Mouse (Mus musculus) adrenal gland, adult 8-10 months (tissue): ENCODE data around the gene Eif5a. TPM values are rescaled to one million over a fixed set of nuclear protein-coding genes. Genes with fewer than 3 reads are reported as not detected.
"Not testable (repeated sequence)": the region's sequence is repeated elsewhere in the genome, so short reads cannot be mapped to it uniquely, and the experiment has no call there.

Experiments
- DNase-seq: peaks from one replicate; pipeline ENCODE4 v3.0.0; 2022
- total RNA-seq, 4 experiments: library from RNA; stranded (reverse); gene quantifications; 2 replicates each; pipeline ENCODE4 v1.2.4; 2022

The Eif5a gene
- total RNA-seq, 4 experiments from 2014 or later = 468 to 561 (median 519) TPM

DNA sequence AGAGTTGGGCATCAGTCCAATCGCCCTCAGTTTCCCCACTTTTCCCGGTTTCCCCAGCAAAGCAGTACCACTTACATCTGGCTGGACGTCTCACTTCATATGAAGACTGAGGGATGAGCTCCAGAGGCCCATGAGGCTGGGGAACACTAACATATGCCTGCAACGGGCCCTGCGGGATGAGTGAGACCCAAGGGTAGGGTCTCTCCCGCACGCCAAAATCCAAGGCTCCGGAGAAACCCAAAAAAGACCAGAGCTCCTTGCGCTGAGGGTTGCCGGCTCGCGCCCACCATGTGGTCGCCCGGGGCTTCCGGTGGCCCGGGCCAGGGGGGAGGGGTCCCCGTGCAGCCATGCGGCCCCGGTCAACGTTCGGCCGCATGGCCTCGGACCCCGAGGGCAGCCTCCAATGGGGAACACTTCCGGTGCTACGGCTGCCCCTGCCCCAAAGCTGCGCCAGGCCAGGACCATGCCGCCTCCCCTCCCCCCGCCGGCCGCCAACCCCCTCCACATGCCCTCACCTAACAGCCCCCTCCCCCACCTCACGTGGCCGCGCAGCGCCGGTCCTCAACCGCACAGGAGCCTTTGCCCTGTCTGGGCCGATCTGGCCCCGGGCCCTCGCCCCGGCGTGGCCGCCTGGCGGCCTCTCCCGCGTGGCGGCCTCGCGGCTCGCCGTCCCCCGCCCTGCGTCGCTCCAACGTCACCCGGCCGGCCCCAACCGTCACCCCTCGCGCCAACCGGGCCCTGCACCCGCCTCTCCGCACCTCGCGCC is 1.3 kb downstream of the Eif5a start:
- peak; percentile 60 for DNase-seq

DNA sequence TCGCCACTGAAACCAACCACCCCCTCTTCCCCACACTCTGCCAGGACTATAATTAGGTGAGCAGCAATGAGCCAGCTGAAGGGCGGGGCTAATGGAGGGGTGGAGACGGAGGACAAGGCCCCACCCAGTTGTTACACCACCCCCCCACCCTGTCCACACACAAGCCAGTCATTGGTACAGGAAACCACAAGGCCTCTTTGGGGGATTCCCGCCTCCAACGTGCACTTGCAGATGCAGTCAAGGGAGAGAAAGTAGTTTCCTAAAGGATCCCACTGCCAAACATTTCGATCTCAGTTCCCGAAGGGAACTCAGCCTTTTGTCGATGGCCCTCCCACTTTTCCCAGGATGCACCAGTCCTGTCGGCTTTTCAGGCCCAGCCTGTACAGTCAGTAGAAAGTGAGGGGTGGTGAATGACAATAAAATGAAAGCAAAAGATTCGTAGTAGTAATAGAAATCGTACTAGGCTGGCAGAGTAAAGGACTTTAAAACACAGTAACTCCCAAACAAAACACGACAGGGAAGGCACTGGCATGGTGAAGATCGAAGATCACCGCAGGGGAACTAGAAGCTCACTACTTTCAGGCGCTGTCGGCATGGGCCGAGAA is 2.0 kb downstream of the Eif5a start:
- DNase-seq = peak; percentile 81

DNA sequence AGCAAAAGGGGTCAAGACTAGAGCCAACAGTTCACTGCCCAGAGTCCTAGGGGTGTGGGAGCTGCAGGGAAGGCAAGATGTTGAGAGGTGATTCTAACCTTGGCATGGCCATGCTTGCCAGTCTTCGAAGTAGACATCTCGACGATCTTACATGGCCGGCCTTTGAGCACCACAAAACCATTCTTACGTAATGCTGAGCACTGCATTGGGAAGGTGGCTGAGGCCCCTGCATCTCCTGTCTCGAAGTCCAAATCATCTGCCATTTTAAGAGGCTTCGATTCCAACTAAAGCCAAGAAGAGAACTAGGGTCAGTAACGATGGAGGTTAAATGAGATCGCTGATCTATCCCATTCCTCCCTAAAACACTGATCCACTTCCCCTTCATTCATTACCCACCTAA is 2.7 kb downstream of the Eif5a start:
- DNase-seq = no peak

DNA sequence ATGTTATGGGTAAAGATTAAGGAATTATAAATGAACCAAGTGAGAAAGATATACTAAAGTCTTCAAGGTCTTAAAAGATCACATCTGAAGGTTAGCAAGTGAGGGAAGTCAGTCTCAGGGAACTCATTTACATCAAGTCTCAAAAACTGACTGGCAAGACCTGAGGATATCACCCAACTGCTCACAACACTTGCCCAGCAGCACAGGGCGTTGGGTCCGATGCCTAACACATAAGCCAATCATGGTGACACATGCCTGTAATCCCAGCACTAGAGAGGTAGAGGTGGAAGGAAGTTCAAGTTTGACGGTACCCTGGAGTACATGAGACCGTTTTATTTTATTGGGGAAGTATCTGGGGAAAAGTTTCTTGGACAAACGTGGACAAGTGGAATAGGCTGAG is 3.6 kb downstream of the Eif5a start:
- DNase-seq = no peak

DNA sequence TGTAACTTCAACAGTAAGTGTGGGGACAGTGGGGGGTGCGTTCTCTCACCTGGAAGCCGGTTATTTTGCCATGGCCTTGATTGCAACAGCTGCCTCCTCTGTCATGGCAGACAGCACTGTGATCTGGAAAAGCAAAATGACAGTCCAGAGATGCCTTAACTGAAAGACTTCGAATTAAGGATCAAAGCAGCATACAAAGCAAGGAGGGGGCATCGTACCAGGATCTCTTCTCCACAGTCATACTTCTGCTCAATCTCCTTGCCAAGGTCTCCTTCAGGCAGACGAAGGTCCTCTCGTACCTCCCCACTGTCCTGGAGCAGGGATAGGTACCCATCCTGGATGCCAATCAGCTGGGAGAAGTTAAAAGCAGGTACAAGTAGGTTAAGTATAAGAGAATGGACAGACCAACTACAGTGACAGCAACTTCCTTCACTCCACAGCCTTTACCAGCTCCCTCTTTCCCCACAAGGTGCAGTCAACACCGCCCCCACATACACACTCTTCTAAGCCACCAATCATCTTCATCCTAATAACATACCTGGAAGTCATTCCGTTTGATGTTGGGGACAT is 4.3 kb downstream of the Eif5a start:
- DNase-seq = no peak

DNA sequence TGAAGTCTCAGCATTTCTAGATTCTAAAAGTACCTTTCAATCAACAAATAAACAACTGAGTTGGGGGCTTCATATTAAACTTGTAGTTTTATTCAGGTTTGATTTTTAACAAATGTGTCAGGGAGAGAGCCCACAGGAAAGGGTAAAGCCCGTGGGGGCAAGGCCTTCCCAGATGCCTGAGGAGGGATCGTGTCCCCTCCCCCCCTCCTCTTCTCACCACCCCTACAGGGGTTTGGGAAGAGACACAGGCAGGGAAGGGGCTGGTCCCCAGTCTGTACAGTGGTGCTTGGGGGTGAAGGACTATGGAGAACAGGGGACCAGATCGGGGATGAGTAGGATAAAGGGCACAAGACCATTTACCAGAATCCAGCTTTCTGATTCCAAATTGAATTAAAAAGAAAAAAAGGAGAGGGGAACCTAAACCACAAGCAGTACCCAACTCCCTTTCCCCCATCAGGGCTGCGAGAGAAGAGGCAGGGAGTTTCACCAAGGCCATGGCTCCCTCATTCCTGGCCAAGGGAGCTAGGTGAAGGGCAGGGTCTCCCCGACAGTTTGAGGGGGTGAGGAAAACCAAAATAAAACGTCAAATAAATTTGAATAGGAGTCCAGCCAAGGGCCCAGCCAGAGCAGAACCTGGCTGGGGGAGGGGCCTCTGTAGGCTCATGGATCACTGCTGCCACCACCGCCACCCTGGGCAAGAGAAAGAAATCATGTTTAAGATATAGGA is 4.9 kb downstream of the Eif5a start:
- not testable (repeated sequence) for DNase-seq

DNA sequence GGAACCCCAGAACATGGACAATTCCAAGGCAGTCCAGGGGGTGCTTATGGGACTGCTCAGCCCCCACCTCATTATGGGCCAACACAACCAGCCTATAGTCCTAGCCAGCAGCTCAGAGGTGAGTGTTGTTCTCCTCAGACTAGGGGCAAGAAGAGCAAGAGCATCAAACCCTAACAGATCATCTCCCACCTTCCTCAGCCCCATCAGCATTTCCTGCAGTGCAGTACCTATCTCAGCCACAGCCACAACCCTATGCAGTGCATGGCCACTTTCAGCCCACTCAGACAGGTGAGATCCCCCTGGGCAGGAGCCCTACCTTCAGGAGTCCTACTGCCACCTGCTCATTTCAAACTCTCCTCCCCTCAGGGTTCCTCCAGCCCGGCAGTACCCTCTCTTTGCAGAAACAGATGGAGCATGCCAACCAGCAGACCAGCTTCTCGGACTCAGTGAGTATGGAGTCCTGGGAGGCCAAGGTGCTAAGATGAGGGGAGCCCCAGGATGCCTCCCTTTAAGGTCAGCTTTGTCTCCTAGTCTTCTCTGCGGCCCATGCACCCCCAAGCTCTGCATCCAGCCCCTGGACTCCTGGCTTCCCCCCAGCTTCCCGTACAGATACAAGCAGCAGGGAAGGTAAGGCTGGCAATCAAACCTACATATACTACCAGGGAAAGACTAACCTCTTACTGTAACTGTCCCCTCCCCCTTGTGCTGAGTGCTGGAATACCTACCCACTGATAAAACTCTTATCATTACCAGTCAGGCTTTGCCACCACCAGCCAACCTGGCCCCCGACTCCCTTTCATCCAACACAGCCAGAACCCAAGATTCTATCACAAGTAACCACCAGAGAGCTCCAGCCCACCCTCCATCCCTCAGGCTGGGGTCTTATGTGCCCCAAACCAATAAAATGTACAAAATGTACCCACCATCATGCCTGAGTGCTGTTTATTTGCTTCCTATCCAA is 5.8 kb downstream of the Eif5a start:
- no peak for DNase-seq

DNA sequence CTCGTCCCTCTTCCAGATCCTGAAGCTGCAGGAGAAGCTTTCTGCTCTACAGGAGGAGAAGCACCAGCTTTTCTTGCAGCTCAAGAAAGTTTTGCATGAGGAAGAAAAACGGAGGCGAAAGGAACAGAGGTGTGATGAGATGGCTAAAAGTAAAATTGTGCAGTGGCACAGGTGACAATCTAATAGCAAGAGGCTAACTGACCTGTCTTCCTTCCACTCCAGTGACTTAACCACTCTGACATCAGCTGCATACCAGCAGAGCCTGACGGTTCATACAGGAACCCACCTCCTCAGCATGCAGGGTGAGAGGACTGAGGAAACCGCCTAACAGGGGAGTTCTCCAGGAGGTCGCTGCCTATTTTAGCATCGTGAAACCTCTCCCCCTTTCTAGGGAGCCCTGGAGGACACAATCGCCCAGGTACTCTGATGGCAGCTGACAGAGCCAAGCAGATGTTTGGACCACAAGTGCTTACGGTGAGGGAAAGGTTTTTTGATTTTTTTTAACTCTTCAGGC is 6.8 kb downstream of the Eif5a start:
- no peak for DNase-seq

DNA sequence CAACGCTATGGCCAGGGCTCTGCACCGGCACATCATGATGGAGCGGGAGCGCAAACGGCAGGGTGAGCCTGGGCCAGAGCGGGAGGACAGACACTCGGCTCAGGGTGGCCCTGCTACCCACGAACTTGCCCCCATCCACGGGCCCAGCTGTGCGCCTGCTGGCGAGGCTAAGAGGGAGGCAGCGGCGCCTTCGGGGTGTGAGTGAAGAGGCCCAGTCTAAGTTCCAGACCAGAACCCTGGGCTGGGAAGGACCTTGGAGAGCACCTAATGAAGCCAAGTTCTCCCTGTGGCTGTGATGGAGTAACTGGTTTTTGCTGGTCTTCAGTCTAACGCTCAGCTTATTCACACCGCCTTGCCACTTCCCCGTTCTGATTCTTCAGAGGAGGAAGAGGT is 7.4 kb downstream of the Eif5a start:
- DNase-seq = no peak

DNA sequence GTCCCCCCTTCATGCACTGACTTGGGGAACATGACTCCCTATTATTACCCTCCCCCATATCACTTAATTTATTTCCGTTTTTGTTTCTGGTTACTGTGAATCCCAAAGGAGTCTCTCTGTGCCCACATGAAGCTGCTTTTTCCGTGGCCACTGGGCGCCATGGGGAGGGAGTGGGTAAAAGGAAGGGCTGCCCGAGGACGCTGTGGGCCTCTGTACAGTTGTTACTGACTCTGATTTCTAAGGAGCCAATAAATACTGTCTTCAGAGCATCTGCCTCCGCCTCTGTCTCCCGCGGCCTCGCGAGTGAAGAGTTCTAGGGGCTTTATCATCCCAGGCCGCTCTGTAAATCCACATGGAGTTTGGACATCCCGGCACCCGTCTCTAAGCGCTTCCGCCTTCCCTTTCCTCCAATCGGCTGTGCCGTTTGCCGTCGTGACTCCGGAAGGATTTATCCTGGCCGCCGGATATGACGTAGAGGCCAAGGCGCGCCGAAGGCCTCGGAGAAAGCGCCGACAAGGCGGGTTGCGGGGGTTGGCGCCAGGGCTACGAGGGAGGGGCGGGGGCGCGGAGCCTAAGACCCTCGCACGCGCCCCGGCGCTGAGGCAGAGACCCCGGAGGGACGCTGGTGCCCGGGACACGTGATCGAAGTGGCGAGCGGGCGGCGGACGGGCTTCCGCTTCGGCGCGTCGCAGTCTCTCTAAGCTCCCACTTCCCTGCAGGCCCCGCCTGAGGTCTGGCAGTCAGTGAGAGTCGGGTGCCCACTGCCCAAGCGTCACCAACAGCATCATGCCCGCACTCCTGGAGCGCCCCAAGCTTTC is 8.0 kb downstream of the Eif5a start, which contains the start of gene Gps2:
Gene Gps2 (plus strand): TSS at position 335 of the 818 bp plus-strand sequence.
- DNase-seq = peak; percentile 89

DNA sequence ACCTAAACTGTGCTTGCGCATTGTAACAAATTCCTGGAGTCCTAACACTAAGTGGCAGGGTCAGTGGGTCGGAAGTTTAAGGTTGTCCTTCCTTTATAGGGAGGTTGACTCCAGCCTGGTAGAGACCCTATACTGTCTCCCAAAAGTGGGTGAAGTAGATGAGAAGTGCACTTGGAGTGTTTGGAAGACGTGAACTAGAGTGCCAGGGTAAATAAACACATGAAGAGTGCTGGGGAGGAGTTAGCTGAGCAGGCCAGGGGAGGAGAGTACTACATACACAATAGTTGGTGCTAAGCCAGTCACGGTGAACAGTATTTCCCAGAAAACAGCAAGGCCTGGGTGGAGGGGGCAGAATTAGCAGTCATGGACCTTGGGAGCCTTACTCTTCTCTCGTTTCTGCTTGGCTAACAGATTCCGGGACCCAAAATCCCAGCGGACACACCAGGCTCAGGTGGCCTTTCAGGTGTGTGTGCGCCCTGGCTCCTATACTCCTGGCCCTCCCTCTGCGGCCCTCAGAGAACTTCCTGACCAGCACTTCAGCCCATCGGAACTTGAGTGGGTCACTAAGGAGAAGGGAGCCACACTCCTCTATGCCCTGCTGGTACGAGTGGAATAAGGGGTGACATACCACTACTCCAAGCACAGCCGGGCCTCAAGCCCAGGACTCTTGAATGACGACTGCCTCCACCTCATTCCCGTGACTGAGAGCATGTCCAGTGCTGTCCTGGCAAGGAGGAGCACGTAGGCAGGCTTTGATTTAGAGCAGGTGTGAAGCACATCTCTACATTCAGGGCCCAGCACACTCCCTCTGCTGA is 8.8 kb downstream of the Eif5a start:
- no peak for DNase-seq

DNA sequence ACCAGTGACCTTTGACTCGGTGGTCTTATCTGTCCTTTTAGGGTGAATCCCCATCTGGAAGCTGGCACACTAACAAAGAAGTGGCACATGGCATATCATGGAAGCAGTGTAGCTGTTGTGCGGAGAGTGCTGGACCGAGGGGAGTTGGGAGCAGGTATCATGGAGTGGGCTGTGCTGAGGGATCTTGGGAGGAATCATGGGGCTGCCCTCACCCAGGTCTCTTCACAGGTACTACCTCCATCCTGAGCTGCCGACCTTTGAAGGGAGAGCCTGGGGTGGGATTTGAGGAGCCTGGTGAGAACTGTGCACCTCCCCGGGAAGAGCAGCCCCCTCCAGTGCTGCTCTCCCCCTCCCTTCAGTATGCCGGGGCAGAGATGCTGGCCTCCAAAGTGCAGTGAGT is 10.1 kb downstream of the Eif5a start:
- DNase-seq = no peak

DNA sequence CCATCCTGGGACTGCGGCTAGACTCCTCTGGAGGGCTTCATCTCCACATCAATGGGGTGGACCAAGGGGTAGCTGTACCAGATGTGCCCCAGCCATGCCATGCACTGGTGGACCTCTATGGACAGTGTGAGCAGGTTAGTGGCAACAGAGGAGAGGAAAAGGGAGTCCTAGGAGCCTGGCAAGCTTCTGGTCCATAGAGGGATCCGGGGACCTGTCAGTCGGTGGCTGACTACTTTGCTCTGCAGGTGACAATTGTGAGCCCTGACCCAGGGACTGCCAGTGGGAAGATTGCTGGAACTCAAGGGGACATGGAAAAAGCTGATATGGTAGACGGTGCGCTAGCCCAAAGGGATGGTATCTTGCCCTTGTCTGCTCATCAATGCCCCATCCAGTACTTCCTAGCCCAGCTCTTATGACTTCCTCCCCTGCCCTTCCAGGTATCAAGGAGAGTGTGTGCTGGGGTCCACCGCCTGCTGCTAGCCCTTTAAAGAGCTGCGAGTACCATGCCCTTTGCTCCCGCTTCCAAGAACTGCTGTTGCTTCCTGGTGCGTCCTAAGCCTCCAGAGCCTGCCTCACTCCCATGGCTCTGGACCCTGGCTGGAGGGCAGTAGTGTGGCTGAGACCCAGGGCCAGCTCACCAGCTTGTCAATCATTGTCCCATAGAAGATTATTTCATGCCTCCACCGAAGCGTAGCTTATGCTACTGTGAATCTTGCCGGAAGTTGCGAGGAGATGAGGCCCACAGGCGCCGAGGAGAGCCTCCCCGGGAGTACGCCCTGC is 10.8 kb downstream of the Eif5a start:
- no peak for DNase-seq

DNA sequence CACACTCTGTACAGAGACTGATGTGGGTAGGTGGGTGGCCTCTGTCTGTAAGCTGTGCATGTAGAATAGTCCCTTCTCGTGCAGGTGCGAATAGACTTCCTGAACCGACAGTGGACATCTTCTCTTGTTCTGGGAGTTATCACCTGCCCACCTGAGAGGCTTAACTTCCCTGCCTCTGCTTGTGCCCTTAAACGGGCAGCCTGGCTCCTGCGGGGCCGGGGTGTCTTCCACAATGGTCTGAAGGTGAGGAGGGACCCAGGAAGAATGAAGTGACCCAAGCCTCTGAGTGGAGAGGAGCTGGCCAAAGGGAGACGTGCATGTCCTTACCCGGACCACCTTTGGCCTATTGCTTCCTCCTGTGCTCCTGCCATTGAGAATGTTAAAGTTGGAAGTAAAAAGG is 11.6 kb downstream of the Eif5a start:
- no peak for DNase-seq

DNA sequence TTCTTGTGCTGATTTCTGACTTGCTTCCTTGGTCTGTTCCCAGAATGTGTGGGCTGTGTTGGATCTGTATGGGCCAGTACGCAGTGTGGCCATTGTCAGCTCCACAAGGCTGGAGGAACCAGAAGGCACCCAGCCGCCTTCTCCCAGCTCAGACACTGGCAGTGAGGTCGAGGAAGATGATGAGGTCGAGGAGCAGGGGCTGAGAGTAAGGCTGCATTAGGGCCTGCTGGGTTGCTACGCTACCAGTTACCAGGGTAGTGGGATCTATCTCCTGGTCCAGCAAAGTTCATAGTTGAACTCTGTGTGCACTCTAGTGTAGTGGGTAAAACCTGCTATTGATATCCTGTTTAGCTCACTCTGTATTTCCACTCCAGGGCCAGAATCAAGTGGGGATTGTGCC is 12.6 kb downstream of the Eif5a start:
- no peak for DNase-seq

DNA sequence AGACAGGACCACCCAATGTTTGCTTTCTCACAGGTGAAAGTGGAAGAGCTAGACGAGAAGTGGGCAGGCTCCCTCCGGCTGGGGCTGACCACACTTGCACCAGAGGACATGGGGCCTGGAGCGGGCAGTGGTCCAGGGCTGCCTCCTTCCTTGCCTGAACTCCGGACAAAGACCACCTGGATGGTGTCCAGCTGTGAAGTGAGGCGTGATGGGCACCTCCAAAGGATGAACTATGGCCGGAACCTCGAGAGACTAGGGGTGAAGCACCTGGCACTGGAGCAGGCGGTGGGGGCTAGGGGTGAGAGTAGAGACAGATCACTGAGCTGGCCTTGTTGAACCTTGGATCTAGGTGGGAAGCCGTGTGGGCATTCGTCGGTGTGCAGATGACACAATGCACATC is 13.1 kb downstream of the Eif5a start:
- no peak for DNase-seq

DNA sequence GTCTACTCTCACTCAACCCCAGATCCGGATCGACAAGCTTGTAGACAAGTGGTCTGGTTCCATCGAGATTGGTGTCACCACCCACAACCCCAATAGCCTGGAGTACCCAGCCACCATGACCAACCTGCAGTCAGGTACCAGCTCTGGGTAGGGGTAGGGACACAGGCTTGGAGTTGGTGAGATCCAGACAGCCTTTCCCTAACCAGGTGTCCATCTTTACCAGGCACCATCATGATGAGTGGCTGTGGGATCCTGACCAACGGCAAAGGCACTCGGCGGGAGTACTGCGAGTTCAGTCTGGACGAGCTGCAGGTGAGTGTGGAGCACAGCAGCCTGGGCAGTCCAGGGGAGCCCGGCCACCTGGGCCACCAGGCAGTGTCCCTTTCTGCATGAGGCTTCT is 17.4 kb downstream of the Eif5a start:
- no peak for DNase-seq

DNA sequence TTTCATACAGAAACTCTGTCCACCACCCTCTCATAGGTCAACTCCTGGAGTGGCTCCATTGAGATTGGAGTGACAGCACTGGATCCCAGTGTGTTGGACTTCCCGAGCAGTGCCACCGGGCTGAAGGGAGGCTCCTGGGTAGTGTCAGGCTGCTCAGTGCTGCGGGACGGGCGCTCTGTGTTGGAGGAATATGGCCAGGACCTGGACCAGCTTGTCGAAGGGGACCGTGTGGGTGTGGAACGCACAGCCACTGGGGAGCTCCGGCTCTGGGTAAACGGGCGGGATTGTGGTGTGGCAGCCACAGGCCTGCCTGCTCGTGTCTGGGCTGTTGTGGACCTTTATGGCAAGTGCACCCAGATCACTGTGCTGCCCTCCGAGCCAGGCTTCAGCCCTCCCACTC is 18.8 kb downstream of the Eif5a start:
- DNase-seq = no peak

DNA sequence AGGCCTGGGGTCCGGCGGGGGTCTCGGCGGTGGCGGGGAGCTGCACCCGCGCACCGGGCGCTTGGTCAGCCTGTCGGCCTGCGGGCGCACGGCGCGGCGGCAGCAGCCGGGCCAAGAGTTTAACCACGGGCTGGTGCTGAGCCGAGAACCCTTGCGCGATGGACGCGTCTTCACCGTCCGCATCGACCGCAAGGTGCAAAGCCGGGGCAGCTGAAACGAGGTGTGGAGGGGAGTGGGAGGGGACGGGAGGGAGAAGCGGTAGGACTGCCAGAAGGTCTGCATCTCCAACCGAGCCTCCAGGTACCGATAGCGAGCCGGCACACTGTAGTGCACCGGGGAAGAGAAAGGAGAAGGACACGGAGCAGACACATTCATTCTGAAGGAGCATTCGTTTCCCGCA is 19.8 kb downstream of the Eif5a start:
- DNase-seq = no peak
